Mouse (Mus musculus) limb, embryonic 13.5 days (tissue): ENCODE measurements around the gene Nol3. TPM values are rescaled to one million over a fixed set of nuclear protein-coding genes. Genes with fewer than 3 reads are reported as not detected.
"Not testable (repeated sequence)": the region's sequence is repeated elsewhere in the genome, so short reads cannot be mapped to it uniquely, and the experiment has no call there.

ENCODE experiments used
- ATAC-seq: fragments of 200-750 bp; cut with Nextera tagmentation; 2 replicates; pipeline ENCODE4 v1.8.0; 2017; ENCODE audit warnings: low read depth, moderate number of reproducible peaks, moderate TSS enrichment; ENCODE audit not compliant: low FRiP score
- H3K27ac ChIP-seq: fragments of 300-500 bp; sonication (generic); 2 replicates; pipeline ENCODE4 v1.5.1; 2015; ENCODE audit warnings: inconsistent platforms, mild to moderate bottlenecking, moderate library complexity
- H3K27me3 ChIP-seq: fragments of 300-500 bp; sonication (generic); 2 replicates; pipeline ENCODE4 v1.6.1; 2015; ENCODE audit warnings: mild to moderate bottlenecking, inconsistent platforms
- H3K36me3 ChIP-seq: fragments of 300-500 bp; sonication (generic); 2 replicates; pipeline ENCODE4 v1.6.1; 2015; ENCODE audit warnings: inconsistent platforms, mild to moderate bottlenecking, moderate library complexity
- H3K4me1 ChIP-seq: fragments of 300-500 bp; sonication (generic); 2 replicates; pipeline ENCODE4 v1.6.1; 2015; ENCODE audit warnings: inconsistent platforms
- H3K4me2 ChIP-seq: fragments of 300-500 bp; sonication (generic); replicated peaks from 2 replicates; pipeline ENCODE4 v1.6.1; 2015; ENCODE audit warnings: inconsistent platforms, mild to moderate bottlenecking, moderate library complexity
- H3K4me3 ChIP-seq: fragments of 300-500 bp; sonication (generic); 2 replicates; pipeline ENCODE4 v1.5.1; 2015; ENCODE audit warnings: moderate library complexity, mild to moderate bottlenecking, inconsistent platforms
- H3K9ac ChIP-seq: fragments of 300-500 bp; sonication (generic); 2 replicates; pipeline ENCODE4 v1.6.1; 2015; ENCODE audit warnings: mild to moderate bottlenecking, inconsistent platforms
- H3K9me3 ChIP-seq: fragments of 300-500 bp; sonication (generic); 2 replicates; pipeline ENCODE4 v1.6.1; 2016; ENCODE audit warnings: inconsistent platforms
- WGBS: fragments of 180-500 bp; shearing (Covaris S2); methylation state at CpG from one replicate; pipeline ENCODE4 v1.1.7; 2015; 5-methylcytosine and 5-hydroxymethylcytosine counted together
- polyA plus RNA-seq: library from polyadenylated mRNA; unstranded; fragments of >200 nt; fragmentation: Nextera tagmentation; extraction: Ambion mirVana; gene quantifications from 2 replicates; pipeline ENCODE4 v1.2.1, GENCODE M21; 2015

Gene Nol3
- polyA plus RNA-seq, 1 experiment from 2014 or later, result 2.7 TPM

- H3K27ac ChIP-seq, result no peak overlapping the region
- H3K4me2 ChIP-seq, result no peak overlapping the region
- no peak overlapping the region for H3K4me3 ChIP-seq
- peaks cover 32% of the 10 kb centered on the region for H3K36me3 ChIP-seq
- no peak for ATAC-seq
- no peak overlapping the region for H3K9ac ChIP-seq
- peaks cover 9% of the 10 kb centered on the region for H3K4me1 ChIP-seq
- peaks cover 39% of the 10 kb centered on the region for H3K27me3 ChIP-seq
- no peaks in the 10 kb centered on the region for H3K9me3 ChIP-seq
- 84% methylated on average over 12 of the region's 12 CpGs for WGBS
These were observed 5.9 kb downstream of the Nol3 start for GRCm38 (mm10) chr8:105281821-105282220.

GRCm38 (mm10) chr8:105282239-105282638 is 6.3 kb downstream of the Nol3 start:
- H3K27ac ChIP-seq, result no peak overlapping the region
- no peak overlapping the region for H3K4me3 ChIP-seq
- H3K4me2 ChIP-seq, result no peak overlapping the region
- peaks cover 35% of the 10 kb centered on the region for H3K27me3 ChIP-seq
- peaks cover 9% of the 10 kb centered on the region for H3K4me1 ChIP-seq
- no peaks in the 10 kb centered on the region for H3K9me3 ChIP-seq
- no peak for ATAC-seq
- no peak overlapping the region for H3K9ac ChIP-seq
- H3K36me3 ChIP-seq, result peaks cover 32% of the 10 kb centered on the region
- WGBS, result 83% methylated on average over 4 of the region's 4 CpGs

GRCm38 (mm10) chr8:105283074-105283473 is 7.1 kb downstream of the Nol3 start:
- H3K4me1 ChIP-seq, result peaks cover 15% of the 10 kb centered on the region
- H3K27ac ChIP-seq, result no peak overlapping the region
- no peak overlapping the region for H3K4me3 ChIP-seq
- no peak overlapping the region for H3K4me2 ChIP-seq
- 24% methylated on average over 23 of the region's 23 CpGs for WGBS
- H3K36me3 ChIP-seq, result peaks cover 32% of the 10 kb centered on the region
- H3K9ac ChIP-seq, result no peak overlapping the region
- peaks cover 27% of the 10 kb centered on the region for H3K27me3 ChIP-seq
- ATAC-seq, result no peak
- H3K9me3 ChIP-seq, result no peaks in the 10 kb centered on the region

- Histone ChIP-seq H3K27me3 (peaks cover 12% of the 10 kb centered on the region), H3K9me3 (no peaks in the 10 kb centered on the region), H3K4me1 (peaks cover 26% of the 10 kb centered on the region), H3K4me3 (no peak overlapping the region), H3K36me3 (peaks cover 32% of the 10 kb centered on the region), H3K9ac (no peak overlapping the region), H3K4me2 (no peak overlapping the region), H3K27ac (no peak overlapping the region)
- ATAC-seq, result no peak
- 52% methylated on average over 12 of the region's 12 CpGs for WGBS
These were observed 9.6 kb downstream of the Nol3 start for GRCm38 (mm10) chr8:105285514-105285913.

GRCm38 (mm10) chr8:105286907-105287306 is 11.0 kb downstream of the Nol3 start:
- Histone ChIP-seq H3K27me3 (peaks cover 13% of the 10 kb centered on the region), H3K36me3 (peaks cover 25% of the 10 kb centered on the region), H3K27ac (no peak overlapping the region), H3K4me1 (peaks cover 30% of the 10 kb centered on the region), H3K9ac (no peak overlapping the region), H3K4me3 (no peak overlapping the region), H3K4me2 (no peak overlapping the region), H3K9me3 (no peaks in the 10 kb centered on the region)
- WGBS, result 86% methylated on average over 4 of the region's 4 CpGs
- ATAC-seq, result no peak

- Histone ChIP-seq H3K27ac (no peak overlapping the region), H3K4me1 (peaks cover 30% of the 10 kb centered on the region), H3K36me3 (peaks cover 14% of the 10 kb centered on the region), H3K4me3 (peak overlapping the region; percentile 54; the same call in 1 of the 2 replicates), H3K9ac (0 out of 2 replicates have a peak overlapping the region, but pooled peaks have one; percentile 2), H3K9me3 (no peaks in the 10 kb centered on the region), H3K27me3 (peaks cover 19% of the 10 kb centered on the region), H3K4me2 (peak overlapping the region; percentile 93)
- ATAC-seq, result no peak
- 91% methylated on average over 5 of the region's 5 CpGs for WGBS
These were observed 12.3 kb downstream of the Nol3 start for GRCm38 (mm10) chr8:105288231-105288630.

- H3K27me3 ChIP-seq, result peaks cover 28% of the 10 kb centered on the region
- WGBS, result under 1% methylated on average over 53 of the region's 53 CpGs
- H3K4me1 ChIP-seq, result peaks cover 30% of the 10 kb centered on the region
- ATAC-seq, result peak; percentile 92
- peak overlapping the region; percentile 61; the same call in 1 of the 2 replicates for H3K27ac ChIP-seq
- peak overlapping the region; percentile 73 for H3K9ac ChIP-seq
- peak overlapping the region; percentile 54 for H3K4me3 ChIP-seq
- H3K9me3 ChIP-seq, result no peaks in the 10 kb centered on the region
- peak overlapping the region; percentile 93 for H3K4me2 ChIP-seq
- H3K36me3 ChIP-seq, result peaks cover 14% of the 10 kb centered on the region
These were observed 13.2 kb downstream of the Nol3 start for GRCm38 (mm10) chr8:105288958-105289732.

- Histone ChIP-seq H3K27ac (peak within 1 kb of the TSS; percentile 61; the same call in 1 of the 2 replicates), H3K4me1 (peaks cover 30% of the 10 kb centered on the region), H3K36me3 (peaks cover 8% of the 10 kb centered on the region), H3K4me2 (peak within 1 kb of the TSS; percentile 93), H3K9ac (peak within 1 kb of the TSS; percentile 73), H3K9me3 (no peaks in the 10 kb centered on the region), H3K27me3 (peaks cover 28% of the 10 kb centered on the region), H3K4me3 (peak within 1 kb of the TSS; percentile 54)
- ATAC-seq, result no peak; the same call in none of the 2 replicates
- 1% methylated on average over 43 of the region's 43 CpGs for WGBS
These were observed 14.0 kb downstream of the Nol3 start, which contains the start of gene 4931428F04Rik for GRCm38 (mm10) chr8:105289805-105290460. Gene 4931428F04Rik, minus strand, starts transcription at chr8:105289864.

- Histone ChIP-seq H3K36me3 (no peaks in the 10 kb centered on the region; the same call in 1 of the 2 replicates), H3K9me3 (no peaks in the 10 kb centered on the region), H3K4me1 (peaks cover 30% of the 10 kb centered on the region), H3K4me3 (peak overlapping the region; percentile 54), H3K4me2 (peak overlapping the region; percentile 93), H3K27me3 (peaks cover 28% of the 10 kb centered on the region), H3K9ac (no peak overlapping the region), H3K27ac (no peak overlapping the region)
- ATAC-seq, result no peak
- 5% methylated on average over 31 of the region's 31 CpGs for WGBS
These were observed 14.8 kb downstream of the Nol3 start for GRCm38 (mm10) chr8:105290554-105291314.

GRCm38 (mm10) chr8:105291364-105291763 is 15.4 kb downstream of the Nol3 start:
- H3K4me1 ChIP-seq, result peaks cover 30% of the 10 kb centered on the region
- peaks cover 28% of the 10 kb centered on the region for H3K27me3 ChIP-seq
- WGBS, result 85% methylated on average over 8 of the region's 8 CpGs
- not testable (repeated sequence) for H3K9me3 ChIP-seq, H3K9ac ChIP-seq, ATAC-seq, H3K27ac ChIP-seq, H3K4me3 ChIP-seq, H3K36me3 ChIP-seq, H3K4me2 ChIP-seq

- H3K27ac ChIP-seq, H3K4me3 ChIP-seq, ATAC-seq, H3K36me3 ChIP-seq, H3K4me2 ChIP-seq, H3K9me3 ChIP-seq, H3K9ac ChIP-seq: not testable (repeated sequence)
- 62% methylated on average over 3 of the region's 3 CpGs for WGBS
- Histone ChIP-seq H3K27me3 (peaks cover 28% of the 10 kb centered on the region), H3K4me1 (peaks cover 32% of the 10 kb centered on the region)
These were observed 15.9 kb downstream of the Nol3 start for GRCm38 (mm10) chr8:105291802-105292201.

GRCm38 (mm10) chr8:105292471-105292870 is 16.5 kb downstream of the Nol3 start:
- Histone ChIP-seq H3K9me3 (no peaks in the 10 kb centered on the region), H3K4me3 (no peak overlapping the region), H3K4me2 (no peak overlapping the region), H3K9ac (no peak overlapping the region), H3K27me3 (peaks cover 28% of the 10 kb centered on the region), H3K36me3 (no peaks in the 10 kb centered on the region), H3K27ac (no peak overlapping the region), H3K4me1 (peaks cover 33% of the 10 kb centered on the region)
- no peak for ATAC-seq
- WGBS, result 80% methylated on average over 7 of the region's 7 CpGs
